Mouse (Mus musculus): ENCODE results near the gene Tenm2.

DNA sequence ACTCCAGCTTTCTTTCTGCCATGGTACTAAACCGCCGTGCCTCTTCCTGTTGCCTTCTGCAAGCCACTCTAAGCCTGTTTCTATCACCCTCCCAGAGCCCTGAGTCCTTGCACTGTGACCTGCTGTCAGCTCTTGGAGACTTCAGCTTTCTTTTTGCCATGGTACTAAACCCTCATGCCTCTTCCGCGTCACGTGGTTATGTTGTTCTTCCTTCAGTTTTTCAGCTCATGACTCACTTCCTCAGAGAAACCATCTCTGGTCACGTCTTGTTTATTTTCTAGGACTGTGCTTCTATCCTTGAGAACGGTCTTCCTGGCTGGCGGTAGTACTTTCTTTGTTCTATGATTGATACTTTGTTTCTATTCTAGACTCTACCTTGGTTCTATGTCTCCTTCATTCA, 537.9 kb downstream of the Tenm2 start:
- TF ChIP-seq EP300 (IDR thresholded peaks at IDR 0.05; ENCODE audit: low read length), result no peak
- TF ChIP-seq SMC3 (IDR thresholded peaks at IDR 0.05; ENCODE audit: low read depth, low read length), result no peak
- TF ChIP-seq NRF1 (IDR thresholded peaks at IDR 0.05; ENCODE audit: low read depth, low read length), result no peak
- TF ChIP-seq CHD2 (IDR thresholded peaks at IDR 0.05; ENCODE audit: low read length), result no peak
- TF ChIP-seq MYC (IDR thresholded peaks at IDR 0.05; ENCODE audit: low read depth, low read length), result no peak
- no peak for TF ChIP-seq POLR2A (IDR thresholded peaks at IDR 0.05; ENCODE audit: low read depth, low read length)
- no peak for TF ChIP-seq HCFC1 (IDR thresholded peaks at IDR 0.05; ENCODE audit: low read depth, low read length)
- no peak for TF ChIP-seq JUND (conservative IDR thresholded peaks at IDR 0.05; ENCODE audit: low read depth, low read length)
- no peak for TF ChIP-seq E2F4 (IDR thresholded peaks at IDR 0.05; ENCODE audit: insufficient replicate concordance, low read depth, low read length)
